Mouse (Mus musculus): ENCODE measurements at regions not wholly inside any gene's neighbourhood (a gene's known extent, or its start where the extent isn't known, plus 50 kb on each side); places are given as distances from the start of the nearest gene placed in this dataset.
A peak's percentile ranks its signal among the peaks of the same experiment; 100 is the strongest.

DNA sequence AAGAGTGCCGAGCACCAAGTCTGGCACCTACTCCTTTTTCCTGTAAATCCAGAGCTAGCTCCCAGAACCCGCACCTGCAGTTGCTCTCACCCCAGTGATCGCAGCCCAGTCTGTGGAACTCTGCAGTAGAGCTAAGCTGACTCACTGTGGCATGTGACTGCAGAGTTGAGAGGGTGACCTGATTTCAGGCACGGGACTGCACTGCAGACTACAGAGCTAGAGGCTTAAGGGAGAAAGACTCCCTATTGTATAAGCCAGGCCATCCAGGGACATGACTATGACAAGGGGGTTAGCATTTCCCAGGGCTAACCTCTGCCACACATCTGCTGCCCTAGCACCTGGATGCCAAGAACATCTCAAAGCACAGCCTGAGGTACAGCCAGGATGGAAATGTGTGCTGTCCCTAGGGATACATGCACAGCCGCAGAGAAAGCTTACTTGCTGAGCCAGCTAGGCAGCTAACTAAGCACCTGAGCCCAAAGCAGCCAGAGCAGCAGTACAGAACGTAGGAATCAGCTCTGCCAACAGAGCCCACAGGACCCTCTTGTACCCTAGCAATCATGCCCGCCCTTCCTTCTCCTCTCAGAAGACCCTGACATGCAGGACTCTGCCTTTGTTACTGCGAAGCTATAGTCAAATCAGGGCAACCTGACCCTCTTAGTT is 192.3 kb upstream of the Snx19 start:
- H3K27ac ChIP-seq (ENCODE audit: low read depth, low read length): no peak overlapping the region
- ATAC-seq (ENCODE audit: low read depth): peak; percentile 46; the same call in 1 of the 2 replicates

DNA sequence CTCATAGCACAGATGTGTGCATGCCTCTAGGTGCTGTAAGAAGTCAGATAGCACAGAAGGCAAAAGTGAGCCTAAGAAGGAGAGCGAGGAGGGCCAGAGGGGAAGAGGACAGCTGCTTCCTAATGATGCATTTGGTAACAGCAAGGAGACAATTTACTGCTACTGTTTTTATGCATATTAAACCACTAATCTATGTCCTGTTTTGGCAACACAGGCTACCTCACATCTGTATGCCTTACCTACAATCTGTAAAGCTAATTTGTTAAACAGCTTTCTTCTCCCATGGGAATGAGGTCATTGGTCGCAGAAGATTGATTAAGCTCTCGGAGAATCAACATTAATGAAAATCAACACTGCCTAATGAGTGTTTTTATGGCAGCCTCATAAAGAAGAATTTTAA is 191.1 kb upstream of the Snx19 start:
- H3K4me2 ChIP-seq (ENCODE audit: low read depth, low read length): no peak overlapping the region
- peaks cover 14% of the 10 kb centered on the region; the same call in 1 of the 2 replicates for H3K4me1 ChIP-seq (ENCODE audit: control insufficient read depth, insufficient read depth, low read length)
- H3K36me3 ChIP-seq (ENCODE audit: control insufficient read depth, insufficient read depth, low read length): no peaks in the 10 kb centered on the region
- no peaks in the 10 kb centered on the region for H3K27me3 ChIP-seq (ENCODE audit: control insufficient read depth, insufficient read depth, low read length)
- no peak overlapping the region for H3K9ac ChIP-seq (replicated peaks; ENCODE audit: low read depth, low read length)
- H3K9me3 ChIP-seq (ENCODE audit: control insufficient read depth, low read length): no peaks in the 10 kb centered on the region
- H3K4me3 ChIP-seq (ENCODE audit: low read depth, low read length): no peak overlapping the region
- ATAC-seq (ENCODE audit: low read depth): peak; percentile 66
- WGBS: 27% methylated on average over 3 of the region's 3 CpGs
- no peak overlapping the region for H3K27ac ChIP-seq (ENCODE audit: low read depth, low read length)

More for the DNA sequence above, 192.3 kb upstream of the Snx19 start:
- peaks cover 14% of the 10 kb centered on the region; the same call in 1 of the 2 replicates for H3K4me1 ChIP-seq (ENCODE audit: control insufficient read depth, insufficient read depth, low read length)
- no peaks in the 10 kb centered on the region for H3K9me3 ChIP-seq (ENCODE audit: control insufficient read depth, low read length)
- H3K4me2 ChIP-seq (ENCODE audit: low read depth, low read length): no peak overlapping the region
- no peak overlapping the region for H3K9ac ChIP-seq (replicated peaks; ENCODE audit: low read depth, low read length)
- no peak overlapping the region for H3K4me3 ChIP-seq (ENCODE audit: low read depth, low read length)
- H3K27me3 ChIP-seq (ENCODE audit: control insufficient read depth, insufficient read depth, low read length): no peaks in the 10 kb centered on the region
- WGBS: 62% methylated on average over 8 of the region's 8 CpGs
- H3K36me3 ChIP-seq (ENCODE audit: control insufficient read depth, insufficient read depth, low read length): no peaks in the 10 kb centered on the region

DNA sequence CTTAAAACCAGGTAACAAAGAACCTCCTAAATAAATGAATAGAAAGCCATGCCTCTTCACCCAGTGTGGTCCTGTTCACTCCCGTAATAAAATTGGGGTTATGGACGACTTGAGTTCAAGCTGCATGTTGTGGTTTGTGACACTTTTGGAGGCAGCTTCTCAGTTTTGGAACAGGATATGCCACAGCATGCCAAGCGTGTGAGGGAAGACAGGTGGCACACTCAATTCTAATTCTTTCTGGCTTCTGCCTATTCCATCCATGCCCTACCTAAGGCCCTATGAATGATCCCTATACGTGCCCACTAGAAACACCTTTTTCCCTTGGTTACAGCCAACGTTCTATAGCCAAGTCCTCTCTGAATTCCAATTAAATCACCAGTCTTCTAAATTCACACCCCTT is 184.8 kb upstream of the Snx19 start:
- H3K4me3 ChIP-seq (ENCODE audit: low read depth, low read length): no peak overlapping the region
- no peak for ATAC-seq (ENCODE audit: low read depth)
- no peaks in the 10 kb centered on the region for H3K36me3 ChIP-seq (ENCODE audit: control insufficient read depth, insufficient read depth, low read length)
- no peak overlapping the region for H3K9ac ChIP-seq (replicated peaks; ENCODE audit: low read depth, low read length)
- no peaks in the 10 kb centered on the region for H3K27me3 ChIP-seq (ENCODE audit: control insufficient read depth, insufficient read depth, low read length)
- no peaks in the 10 kb centered on the region for H3K9me3 ChIP-seq (ENCODE audit: control insufficient read depth, low read length)
- no peak overlapping the region for H3K27ac ChIP-seq (ENCODE audit: low read depth, low read length)
- H3K4me1 ChIP-seq (ENCODE audit: control insufficient read depth, insufficient read depth, low read length): no peaks in the 10 kb centered on the region
- H3K4me2 ChIP-seq (ENCODE audit: low read depth, low read length): no peak overlapping the region
- WGBS: 75% methylated on average over 5 of the region's 5 CpGs

DNA sequence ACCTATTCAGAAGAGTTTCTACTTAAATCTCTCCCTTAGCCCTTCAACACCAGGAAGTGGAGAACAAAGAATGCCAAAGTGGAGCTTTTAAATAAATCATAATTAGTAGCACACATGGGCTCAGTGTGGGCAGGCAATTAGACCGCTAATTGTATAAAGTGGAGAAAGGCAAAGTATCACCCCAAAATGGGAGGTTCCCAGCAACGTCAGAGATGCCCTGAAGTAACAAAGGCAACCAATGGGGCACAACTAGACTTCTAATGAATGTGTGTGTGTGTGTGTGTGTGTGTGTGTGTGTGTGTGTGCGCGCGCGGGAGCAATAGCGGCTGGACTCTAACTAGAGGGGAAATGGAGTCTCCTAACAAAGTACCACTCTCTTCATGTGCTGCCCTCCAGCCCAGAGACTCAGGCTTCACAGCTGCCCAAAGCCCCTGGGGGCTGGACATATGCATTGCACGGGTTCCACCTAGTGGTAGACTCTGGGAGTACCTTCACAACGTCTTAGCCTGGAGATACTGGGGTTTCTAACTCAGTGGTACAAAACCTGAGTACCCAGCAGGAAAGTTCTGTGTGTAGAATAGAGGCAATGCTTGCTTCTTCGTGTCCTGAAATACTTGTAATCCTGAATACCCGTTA is 162.3 kb upstream of the Snx19 start:
- Histone ChIP-seq H3K27ac (ENCODE audit: low read depth, low read length) (no peak overlapping the region), H3K4me2 (ENCODE audit: low read depth, low read length) (no peak overlapping the region), H3K36me3 (ENCODE audit: control insufficient read depth, insufficient read depth, low read length) (no peaks in the 10 kb centered on the region), H3K9me3 (ENCODE audit: control insufficient read depth, low read length) (no peaks in the 10 kb centered on the region), H3K4me3 (ENCODE audit: low read depth, low read length) (no peak overlapping the region), H3K9ac (replicated peaks; ENCODE audit: low read depth, low read length) (no peak overlapping the region), H3K27me3 (ENCODE audit: control insufficient read depth, insufficient read depth, low read length) (no peaks in the 10 kb centered on the region), H3K4me1 (ENCODE audit: control insufficient read depth, insufficient read depth, low read length) (no peaks in the 10 kb centered on the region)
- WGBS: 20% methylated on average over 11 of the region's 11 CpGs
- ATAC-seq (ENCODE audit: low read depth): peak; percentile 92

DNA sequence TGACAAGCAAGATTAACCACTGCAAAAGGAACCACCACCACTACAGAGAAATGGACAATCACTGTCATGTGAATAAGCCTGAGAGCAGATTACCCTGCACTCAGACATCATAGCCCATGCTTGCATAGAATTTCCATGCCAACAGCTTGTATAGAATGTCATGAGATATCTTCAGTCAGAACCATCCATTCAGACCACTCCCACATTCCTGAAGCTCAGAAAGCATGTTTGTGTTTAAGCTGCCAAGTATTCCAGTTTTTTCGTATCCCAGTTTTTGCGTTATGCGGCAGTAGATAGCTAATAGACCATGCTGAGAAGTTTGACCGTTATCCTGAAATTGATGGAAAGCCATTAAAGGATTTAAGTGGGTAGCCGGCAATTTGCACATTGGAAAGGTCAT is 155.8 kb upstream of the Snx19 start:
- 60% methylated on average over 5 of the region's 5 CpGs for WGBS
- Histone ChIP-seq H3K27me3 (ENCODE audit: control insufficient read depth, insufficient read depth, low read length) (peaks cover 3% of the 10 kb centered on the region; the same call in 1 of the 2 replicates), H3K4me1 (ENCODE audit: control insufficient read depth, insufficient read depth, low read length) (no peaks in the 10 kb centered on the region), H3K9ac (replicated peaks; ENCODE audit: low read depth, low read length) (no peak overlapping the region), H3K36me3 (ENCODE audit: control insufficient read depth, insufficient read depth, low read length) (no peaks in the 10 kb centered on the region), H3K9me3 (ENCODE audit: control insufficient read depth, low read length) (no peaks in the 10 kb centered on the region), H3K4me3 (ENCODE audit: low read depth, low read length) (no peak overlapping the region), H3K4me2 (ENCODE audit: low read depth, low read length) (no peak overlapping the region), H3K27ac (ENCODE audit: low read depth, low read length) (no peak overlapping the region)
- ATAC-seq (ENCODE audit: low read depth): no peak

DNA sequence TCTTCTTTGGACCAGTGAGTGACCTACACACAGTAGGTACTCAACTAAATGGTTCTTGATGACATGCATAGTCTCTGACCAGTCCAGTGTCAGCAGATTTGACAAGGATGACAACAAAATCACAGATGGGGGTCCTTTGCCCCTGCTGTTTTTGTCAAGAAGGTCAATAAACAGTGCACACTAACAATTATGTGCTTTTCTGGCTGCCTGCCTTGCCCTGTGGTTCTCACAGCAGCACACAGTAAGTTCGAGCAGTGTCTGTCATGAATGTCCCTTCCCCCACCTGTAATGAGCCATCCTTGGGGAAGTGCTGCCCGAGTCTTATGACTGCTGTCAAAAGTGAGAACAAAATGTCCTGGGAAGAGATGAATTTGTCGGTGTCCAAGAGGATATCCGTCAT is 153.1 kb upstream of the Snx19 start:
- Histone ChIP-seq H3K4me1 (ENCODE audit: control insufficient read depth, insufficient read depth, low read length) (no peaks in the 10 kb centered on the region), H3K27ac (ENCODE audit: low read depth, low read length) (no peak overlapping the region), H3K36me3 (ENCODE audit: control insufficient read depth, insufficient read depth, low read length) (no peaks in the 10 kb centered on the region), H3K9ac (replicated peaks; ENCODE audit: low read depth, low read length) (no peak overlapping the region), H3K9me3 (ENCODE audit: control insufficient read depth, low read length) (no peaks in the 10 kb centered on the region), H3K4me2 (ENCODE audit: low read depth, low read length) (no peak overlapping the region), H3K4me3 (ENCODE audit: low read depth, low read length) (no peak overlapping the region), H3K27me3 (ENCODE audit: control insufficient read depth, insufficient read depth, low read length) (peaks cover 3% of the 10 kb centered on the region; the same call in 1 of the 2 replicates)
- WGBS: 39% methylated on average over 4 of the region's 4 CpGs
- ATAC-seq (ENCODE audit: low read depth): no peak

DNA sequence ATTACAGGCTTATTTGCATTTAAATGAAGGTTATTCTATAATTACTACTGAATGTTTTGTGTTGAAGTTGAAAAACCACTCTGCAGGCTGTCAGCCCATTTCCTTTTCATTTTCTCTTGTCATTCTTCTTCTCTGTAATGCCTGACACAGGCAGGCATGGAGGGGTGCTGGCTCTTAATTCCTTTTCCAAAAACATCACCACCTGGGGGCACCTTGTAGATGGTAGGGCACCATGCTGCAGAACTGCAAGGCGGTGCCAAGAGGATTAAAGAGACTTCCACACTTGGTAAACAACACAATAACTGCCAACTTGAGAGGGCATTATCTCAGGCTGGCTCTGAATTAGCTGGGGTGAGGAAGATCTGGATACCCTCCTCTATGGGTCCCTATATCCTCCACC is 148.7 kb upstream of the Snx19 start:
- Histone ChIP-seq H3K4me2 (ENCODE audit: low read depth, low read length) (no peak overlapping the region), H3K36me3 (ENCODE audit: control insufficient read depth, insufficient read depth, low read length) (no peaks in the 10 kb centered on the region), H3K4me3 (ENCODE audit: low read depth, low read length) (no peak overlapping the region), H3K27ac (ENCODE audit: low read depth, low read length) (no peak overlapping the region), H3K9ac (replicated peaks; ENCODE audit: low read depth, low read length) (no peak overlapping the region), H3K27me3 (ENCODE audit: control insufficient read depth, insufficient read depth, low read length) (peaks cover 3% of the 10 kb centered on the region; the same call in 1 of the 2 replicates), H3K9me3 (ENCODE audit: control insufficient read depth, low read length) (no peaks in the 10 kb centered on the region), H3K4me1 (ENCODE audit: control insufficient read depth, insufficient read depth, low read length) (no peaks in the 10 kb centered on the region)
- no peak for ATAC-seq (ENCODE audit: low read depth)
- WGBS: 58% methylated on average over 1 of the region's 1 CpGs

DNA sequence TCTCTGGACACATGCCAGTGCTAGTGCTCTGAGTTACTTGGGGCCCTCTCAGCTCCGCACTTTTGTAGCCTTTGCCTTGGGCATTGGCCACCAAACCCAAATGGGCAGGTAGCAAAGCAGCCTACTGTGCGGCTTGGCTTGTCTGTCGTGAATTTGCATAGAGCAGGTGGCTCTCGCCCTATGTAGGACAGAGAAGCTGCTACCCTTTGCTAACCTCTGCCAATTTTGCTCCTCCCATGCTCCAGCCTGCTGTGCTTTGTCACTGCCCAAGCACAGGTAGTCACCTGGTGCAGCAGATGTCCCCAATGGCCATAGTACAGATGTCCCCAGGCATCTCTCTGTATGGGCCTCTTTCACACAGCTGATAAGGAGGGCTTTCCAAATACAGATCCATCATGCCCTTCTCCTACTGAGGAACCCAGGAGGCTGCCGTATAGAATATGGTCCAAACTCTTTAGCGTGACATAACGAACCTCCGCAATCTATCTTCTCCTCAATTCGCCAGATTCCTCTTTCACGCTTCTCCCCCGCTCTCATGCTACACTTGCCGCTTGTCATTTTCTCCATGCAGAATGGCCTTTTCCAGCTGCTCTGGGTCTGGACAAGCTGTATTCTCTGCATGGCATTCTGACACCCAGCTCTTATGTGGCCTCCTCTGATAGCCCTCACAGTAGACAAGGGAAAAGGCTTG is 143.7 kb upstream of the Snx19 start:
- Histone ChIP-seq H3K27me3 (ENCODE audit: control insufficient read depth, insufficient read depth, low read length) (no peaks in the 10 kb centered on the region), H3K4me2 (ENCODE audit: low read depth, low read length) (no peak overlapping the region), H3K4me1 (ENCODE audit: control insufficient read depth, insufficient read depth, low read length) (peaks cover 13% of the 10 kb centered on the region), H3K9ac (replicated peaks; ENCODE audit: low read depth, low read length) (no peak overlapping the region), H3K27ac (ENCODE audit: low read depth, low read length) (no peak overlapping the region), H3K4me3 (ENCODE audit: low read depth, low read length) (no peak overlapping the region), H3K36me3 (ENCODE audit: control insufficient read depth, insufficient read depth, low read length) (no peaks in the 10 kb centered on the region), H3K9me3 (ENCODE audit: control insufficient read depth, low read length) (no peaks in the 10 kb centered on the region)
- 86% methylated on average over 12 of the region's 12 CpGs for WGBS
- ATAC-seq (ENCODE audit: low read depth): no peak

DNA sequence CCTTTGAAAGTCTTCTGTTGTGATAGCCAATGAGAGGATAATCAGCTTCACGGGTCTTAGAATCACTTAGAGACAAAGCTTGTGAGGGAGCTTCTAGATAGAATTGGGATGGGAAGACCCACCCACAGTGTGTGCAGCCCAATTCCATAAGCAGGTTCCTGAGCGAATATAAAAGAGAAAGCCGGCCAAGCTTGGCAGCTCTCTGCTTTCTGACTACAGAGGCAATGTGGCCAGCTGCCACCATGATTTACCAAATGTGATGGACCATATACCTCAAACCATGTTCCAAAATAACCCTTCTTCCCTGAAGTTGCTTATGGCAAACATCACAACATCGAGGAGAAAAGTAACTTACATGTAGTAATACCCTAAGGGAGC is 143.1 kb upstream of the Snx19 start:
- no peak overlapping the region for H3K4me2 ChIP-seq (ENCODE audit: low read depth, low read length)
- H3K36me3 ChIP-seq (ENCODE audit: control insufficient read depth, insufficient read depth, low read length): no peaks in the 10 kb centered on the region
- H3K4me1 ChIP-seq (ENCODE audit: control insufficient read depth, insufficient read depth, low read length): peaks cover 13% of the 10 kb centered on the region
- no peak for ATAC-seq (ENCODE audit: low read depth)
- H3K4me3 ChIP-seq (ENCODE audit: low read depth, low read length): no peak overlapping the region
- no peaks in the 10 kb centered on the region for H3K27me3 ChIP-seq (ENCODE audit: control insufficient read depth, insufficient read depth, low read length)
- H3K9me3 ChIP-seq (ENCODE audit: control insufficient read depth, low read length): no peaks in the 10 kb centered on the region
- peak overlapping the region; percentile 71; the same call in 1 of the 2 replicates for H3K27ac ChIP-seq (ENCODE audit: low read depth, low read length)
- WGBS: 53% methylated on average over 4 of the region's 4 CpGs
- H3K9ac ChIP-seq (replicated peaks; ENCODE audit: low read depth, low read length): no peak overlapping the region

All from neural tube, embryonic 14.5 days (tissue).